Mouse (Mus musculus): ENCODE measurements around the gene Ttc28.

Gene Ttc28

DNA sequence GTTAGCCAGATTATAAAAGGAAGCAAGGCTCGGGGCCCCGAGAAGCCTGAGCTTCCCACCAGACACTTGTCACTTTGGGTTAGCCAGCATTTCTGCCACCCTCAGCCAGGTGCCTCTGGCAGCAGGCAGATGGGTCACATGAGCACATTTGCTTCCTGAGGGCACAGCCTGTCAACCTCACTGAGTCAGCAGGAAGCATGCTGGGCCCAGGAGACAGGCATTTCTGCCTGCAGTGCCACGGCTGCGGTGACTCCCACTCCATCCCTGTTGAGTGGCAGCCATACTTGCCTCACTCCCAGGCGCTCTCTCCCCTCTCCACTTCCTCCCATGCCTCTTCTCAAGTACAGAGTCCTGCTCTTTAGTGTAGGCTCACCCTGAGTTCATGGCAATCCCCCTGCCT is 395.3 kb downstream of the Ttc28 start:
- DNase-seq (ENCODE audit: low spot score in 2 of 2) = no peak

DNA sequence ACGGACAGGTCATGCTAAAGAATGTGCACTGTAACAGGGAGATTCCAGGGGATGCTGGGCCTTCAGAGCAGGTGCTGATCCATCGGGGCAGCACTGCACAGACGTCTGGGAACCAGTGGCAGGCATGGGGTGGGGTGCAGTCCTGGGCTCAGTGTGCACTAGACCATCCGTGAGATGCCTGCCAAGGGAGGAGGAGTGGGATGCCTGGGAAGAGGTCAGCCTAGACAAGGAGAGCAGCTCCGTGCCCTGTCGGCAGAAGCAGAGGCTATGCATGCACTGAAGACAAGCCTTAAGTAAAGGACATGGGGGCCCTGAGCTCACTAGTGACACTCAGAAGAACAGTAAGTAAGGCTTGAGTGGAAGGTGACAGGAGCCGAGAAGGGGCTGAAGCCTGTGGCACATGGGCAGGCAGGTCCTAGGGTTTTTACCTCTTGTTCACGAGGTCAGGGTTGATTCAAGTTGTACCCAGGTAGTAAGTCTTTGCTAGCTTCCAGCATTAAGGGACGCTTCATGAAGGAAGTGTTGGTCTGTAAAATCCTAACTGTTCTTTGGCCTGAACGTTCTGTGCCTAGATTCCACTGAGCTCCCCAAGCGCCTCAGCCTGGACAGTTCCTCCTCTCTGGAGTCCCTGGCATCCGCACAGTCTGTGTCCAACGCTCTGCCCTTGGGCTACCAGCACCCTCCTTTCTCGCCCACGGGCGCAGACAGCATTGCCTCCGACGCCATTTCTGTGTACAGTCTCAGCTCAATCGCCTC is 405.0 kb downstream of the Ttc28 start:
- no peak for DNase-seq (ENCODE audit: low spot score in 2 of 2)

DNA sequence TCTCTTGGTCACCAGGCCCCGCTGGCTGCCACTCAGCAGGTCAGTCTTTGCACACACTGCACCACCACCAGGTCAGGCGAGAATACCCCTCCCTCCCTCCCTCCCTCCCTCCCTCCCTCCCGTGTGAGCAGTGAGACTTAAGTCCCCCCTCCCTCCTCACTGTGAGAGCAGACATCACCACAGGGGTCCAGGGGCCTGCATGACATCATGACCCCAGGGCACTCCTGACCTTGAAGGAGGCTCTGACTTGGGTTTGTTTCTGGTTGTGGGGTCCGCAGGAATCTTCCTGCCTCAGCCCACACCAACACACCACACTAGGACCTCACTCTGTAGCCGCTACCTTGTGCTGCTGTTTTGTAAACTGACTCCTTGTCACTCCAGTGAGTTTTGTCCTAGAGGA is 408.0 kb downstream of the Ttc28 start:
- DNase-seq (ENCODE audit: low spot score in 2 of 2) = no peak

DNA sequence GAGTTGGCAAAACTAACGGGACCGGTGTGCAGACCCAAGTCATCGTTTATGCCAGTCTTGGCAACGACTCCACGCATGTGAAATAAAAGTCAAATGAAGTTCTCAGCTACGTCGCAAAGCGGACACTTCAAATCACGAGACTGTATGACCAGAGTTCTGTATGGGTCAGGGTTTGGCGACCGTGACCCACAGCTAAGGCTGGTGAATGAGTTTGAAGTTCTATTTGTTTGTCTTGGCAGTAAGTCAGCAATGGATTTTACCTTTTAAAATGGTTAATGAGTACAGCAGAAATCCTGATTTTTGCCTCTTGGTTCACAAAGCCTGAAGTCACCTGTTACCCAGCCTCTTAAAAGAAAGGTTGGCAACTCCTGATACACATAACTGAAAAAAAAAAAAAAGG is 408.9 kb downstream of the Ttc28 start:
- no peak for DNase-seq (ENCODE audit: low spot score in 2 of 2)

DNA sequence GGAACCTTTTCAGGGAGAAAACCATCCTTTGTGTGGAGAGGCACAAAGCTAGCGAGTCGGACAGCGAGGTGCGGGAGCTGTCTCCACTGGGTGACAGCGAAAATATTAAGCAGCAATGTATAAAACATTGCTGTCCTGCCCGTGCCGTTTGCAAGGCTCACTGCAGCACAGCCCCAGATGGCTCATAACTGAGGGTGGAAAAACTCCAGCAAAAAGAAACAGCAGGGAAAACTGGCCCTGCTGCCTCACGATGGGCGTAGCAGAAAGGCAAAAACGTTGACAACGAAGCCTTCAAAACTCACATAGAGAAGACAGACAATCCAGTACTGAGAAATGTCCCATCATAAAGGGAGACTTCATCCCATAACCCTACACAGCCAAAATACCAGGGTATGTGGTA is 410.5 kb downstream of the Ttc28 start:
- DNase-seq (ENCODE audit: low spot score in 2 of 2) = no peak

DNA sequence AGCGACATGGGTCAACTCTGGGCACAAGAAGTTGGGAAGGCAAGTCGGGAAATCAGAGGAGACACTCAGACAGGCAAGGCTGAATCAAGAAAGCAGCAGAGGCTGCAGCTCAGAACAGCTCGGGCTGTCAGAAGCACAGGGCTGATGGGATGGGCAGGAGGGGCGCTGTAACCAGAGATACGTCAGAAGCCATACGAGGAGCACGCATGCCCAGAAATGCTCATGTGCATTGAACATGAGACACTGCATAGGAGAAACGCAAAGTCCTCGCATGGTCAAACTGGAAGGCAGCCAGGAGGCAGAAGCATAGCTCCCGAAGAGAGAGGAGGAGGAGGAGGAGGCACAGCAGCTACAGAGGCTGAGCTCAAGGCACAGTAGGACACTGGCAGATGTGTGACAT is 412.0 kb downstream of the Ttc28 start:
- no peak for DNase-seq (ENCODE audit: low spot score in 2 of 2)

DNA sequence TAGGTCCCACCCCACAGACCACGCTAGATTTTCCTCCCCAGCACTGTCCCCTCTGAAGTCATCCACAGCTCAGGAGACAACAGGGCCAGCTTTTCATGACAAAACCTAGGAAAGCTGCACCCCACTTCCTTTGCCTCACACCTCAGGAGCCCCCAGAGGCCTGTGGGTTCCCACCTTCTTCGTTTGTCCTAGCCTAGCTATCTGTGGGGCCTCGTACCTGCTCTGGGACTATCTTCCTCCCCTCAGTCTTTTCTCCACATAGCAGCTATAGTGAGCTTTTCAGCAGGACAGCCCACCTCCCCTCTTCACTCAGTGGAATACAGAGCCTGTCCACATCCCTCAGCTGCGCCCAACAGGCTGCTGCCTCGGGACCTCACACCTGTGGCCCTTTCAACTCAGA is 418.2 kb downstream of the Ttc28 start:
- DNase-seq (ENCODE audit: low spot score in 2 of 2) = no peak

DNA sequence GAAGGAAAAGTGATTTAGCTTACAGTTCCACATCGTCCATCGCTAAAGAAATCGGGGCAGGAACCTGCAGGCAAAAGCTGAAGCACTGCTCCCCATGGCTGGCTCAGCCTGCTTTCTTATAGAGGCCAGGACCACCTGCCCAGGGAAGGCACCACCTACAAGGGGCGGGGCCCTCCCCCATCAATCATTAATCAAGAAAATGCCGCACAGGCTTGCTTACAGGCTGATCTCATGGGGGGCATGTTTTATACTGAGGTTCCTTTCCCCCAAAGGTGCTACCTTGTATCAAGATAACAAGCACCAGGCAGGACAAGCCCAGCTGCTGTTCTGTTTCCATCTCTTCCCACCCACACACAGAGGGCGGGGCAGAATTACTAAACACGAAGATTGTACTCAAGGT is 419.1 kb downstream of the Ttc28 start:
- no peak for DNase-seq (ENCODE audit: low spot score in 2 of 2)

DNA sequence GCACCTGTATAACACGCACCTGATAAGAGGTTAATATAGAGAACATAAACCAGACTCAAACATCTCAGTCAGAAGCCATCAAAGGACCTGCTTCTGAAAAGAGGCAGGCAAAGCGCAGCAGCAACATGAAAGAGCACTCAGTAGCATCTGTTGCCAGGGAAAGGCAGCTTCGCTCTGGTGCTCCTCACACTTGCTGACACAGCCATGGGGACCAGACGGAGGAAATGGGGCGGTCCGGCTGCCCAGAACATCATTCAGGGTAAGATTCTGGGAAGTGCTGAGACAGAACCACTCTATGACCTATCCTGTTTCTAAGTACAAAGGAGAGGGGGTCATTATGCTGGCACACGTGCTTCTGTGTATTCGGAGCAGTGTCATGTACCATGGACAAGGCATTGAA is 421.2 kb downstream of the Ttc28 start:
- no peak for DNase-seq (ENCODE audit: low spot score in 2 of 2)

DNA sequence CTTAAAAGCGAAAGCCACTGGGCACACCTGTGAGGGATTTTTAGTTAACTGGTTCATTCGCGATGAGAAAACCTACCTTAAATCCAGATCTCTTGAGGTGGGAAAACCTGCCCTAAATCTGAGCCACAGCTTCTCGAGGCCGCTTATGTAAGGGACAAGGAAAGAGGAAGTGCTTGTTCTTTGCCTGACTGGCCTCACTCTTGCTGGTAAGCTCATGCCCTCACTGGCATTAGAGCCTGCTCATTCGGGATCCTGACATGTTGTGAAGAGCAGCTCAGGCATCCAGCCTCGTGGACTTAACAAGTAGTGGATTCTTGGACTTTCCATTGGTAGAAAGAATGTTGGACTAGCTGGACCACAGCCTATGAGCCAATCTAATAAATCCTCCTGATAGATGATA is 422.1 kb downstream of the Ttc28 start:
- no peak for DNase-seq (ENCODE audit: low spot score in 2 of 2)

DNA sequence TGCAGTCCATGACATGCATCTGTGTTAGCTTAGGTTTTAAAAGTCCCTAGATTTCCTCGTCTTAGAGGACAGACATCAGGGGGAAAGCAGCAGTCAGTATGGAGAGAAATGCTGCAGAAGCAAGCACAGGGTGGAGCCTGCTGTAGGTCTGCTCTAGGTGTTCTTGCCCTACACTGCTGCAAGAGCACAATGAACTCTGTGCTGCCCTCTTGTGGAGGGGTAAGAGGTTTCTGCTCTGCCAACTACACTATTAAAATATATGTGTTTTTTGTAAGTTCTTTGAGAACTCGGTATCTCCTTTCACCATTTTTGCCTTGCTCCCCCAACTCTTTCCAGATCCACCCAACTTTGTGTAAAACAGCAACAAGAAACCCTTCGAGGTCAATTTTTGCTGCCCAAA is 425.1 kb downstream of the Ttc28 start:
- DNase-seq (ENCODE audit: low spot score in 2 of 2) = no peak

DNA sequence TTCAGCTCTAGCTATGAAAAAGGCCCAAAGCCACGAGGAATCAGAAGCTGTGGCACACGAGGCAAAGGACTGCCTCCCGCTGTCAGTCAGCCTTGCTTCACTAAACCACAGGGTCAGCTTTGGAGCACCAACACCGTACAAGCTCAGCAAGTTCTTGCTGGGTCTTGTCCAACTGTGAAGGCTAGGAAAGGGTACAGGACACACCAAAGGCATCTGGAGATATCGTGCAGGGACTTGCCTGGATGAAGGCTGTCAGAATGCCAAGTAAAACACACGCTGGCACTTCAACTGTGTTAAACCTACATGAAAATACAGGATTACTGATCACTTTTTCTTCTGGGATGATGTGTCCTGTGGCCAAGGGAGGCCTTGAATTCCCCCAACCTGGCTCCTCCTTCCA is 430.6 kb downstream of the Ttc28 start:
- DNase-seq (ENCODE audit: low spot score in 2 of 2) = no peak

DNA sequence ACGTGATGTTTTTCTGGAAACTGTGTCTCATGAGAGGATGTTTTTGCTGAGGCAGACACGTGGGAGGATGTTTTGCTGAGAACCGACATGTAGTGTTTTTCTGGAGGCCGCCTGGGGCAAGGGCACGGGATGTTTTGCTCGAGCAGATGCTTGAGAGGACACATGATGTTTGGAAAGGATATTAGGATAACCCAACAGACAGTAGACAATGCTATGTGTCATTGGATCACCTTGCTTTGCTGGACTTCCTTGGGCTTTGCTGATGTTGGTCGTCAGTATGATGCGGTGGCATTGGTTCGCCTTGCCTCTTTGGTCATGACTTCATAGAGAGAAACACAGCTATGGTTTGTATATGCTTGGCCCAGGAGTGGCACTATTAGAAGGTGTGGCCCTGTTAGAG is 434.2 kb downstream of the Ttc28 start:
- DNase-seq (ENCODE audit: low spot score in 2 of 2) = no peak

DNA sequence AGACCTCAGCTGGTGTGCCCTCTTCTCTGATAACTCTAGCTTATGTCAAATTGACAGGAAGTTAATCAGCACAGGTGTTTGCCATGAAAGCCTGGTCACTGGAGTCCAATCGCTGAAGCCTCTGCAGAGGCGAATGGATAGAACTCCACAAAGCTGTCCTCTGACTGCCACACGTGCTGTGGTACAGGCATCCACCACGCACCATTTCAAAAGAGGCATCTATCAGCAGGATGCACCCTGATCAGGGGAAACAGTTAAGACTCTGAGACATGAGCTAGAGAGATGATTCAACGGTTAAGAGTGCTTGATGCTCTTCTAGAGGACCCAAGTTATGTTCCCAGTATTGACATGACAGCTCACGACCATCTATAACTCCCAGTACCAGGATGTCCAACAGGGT is 435.5 kb downstream of the Ttc28 start:
- DNase-seq (ENCODE audit: low spot score in 2 of 2) = no peak

DNA sequence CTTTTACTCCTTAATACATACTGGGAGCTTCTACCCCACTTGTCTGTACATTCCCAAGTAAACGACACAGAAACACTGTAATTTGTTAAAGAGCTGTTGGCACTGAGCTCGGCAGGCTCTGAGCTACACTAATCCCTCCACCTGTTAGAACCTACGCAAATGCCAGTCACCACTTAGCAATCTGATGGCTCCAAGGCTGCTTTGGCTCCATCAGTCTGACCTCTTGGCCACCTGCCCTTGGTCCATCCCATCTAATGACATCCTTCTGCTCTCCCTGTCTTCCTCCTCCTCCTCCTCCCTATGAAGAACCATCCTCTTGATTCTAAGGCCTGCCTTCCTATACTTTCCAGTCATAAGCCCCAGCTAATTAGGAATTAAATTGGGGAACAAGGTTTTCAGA is 437.9 kb downstream of the Ttc28 start:
- no peak for DNase-seq (ENCODE audit: low spot score in 2 of 2)

DNA sequence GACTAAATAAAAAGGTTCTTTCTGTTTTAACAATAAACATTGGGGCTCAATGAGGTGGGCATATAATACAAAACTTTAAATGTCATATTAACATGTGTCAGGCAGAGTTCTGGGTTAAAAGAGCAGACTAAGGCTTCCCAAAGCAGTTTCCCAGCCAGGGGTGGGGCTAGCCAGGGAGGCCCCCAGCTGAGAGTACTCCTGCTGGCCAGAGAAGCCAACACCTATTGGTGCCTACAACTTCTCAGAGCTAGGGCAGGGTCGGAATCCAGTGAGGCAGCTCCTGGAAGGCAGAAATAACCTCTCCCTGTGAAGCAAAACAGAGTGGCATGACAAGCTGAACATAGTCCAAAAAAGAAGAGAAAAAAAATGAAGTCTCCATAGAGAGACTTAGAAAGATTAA is 439.3 kb downstream of the Ttc28 start:
- no peak for DNase-seq (ENCODE audit: low spot score in 2 of 2)

DNA sequence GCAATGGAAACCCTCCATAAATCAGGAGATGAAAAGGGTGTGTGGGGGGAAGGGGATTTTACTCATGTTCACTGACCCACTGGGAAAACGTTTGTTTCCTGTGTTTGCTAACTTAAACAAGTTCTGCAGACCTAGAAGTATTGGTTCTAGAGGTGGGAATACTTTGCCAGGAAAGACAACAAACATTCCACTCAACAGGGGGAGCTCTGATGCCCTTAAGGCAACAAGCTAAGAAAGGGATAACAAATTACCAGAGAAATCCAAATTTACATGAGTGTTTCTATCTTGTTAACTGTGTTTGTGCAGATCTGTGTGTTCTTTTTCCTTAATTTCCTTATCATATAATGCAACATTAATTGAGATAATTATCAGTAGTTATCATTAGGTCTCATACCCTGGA is 446.2 kb downstream of the Ttc28 start:
- DNase-seq (ENCODE audit: low spot score in 2 of 2) = no peak

DNA sequence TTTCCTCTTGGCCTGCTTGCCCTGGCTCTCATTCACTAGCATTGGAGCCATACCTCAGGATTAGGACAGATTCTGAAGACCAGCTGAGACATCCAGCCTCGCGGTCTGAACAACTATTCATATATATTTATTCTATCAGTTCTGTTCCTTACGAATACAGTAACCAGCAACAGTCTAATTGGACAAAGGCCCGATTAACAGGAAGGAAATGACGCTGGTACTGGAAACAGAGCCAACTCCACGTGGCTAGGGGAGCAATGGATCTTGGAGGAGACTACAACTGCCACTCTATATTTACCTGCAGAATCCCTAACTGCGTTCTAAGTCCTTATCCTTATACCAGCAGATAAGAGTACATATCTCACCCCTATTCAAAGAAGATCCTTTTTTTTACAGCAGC is 447.8 kb downstream of the Ttc28 start:
- DNase-seq (ENCODE audit: low spot score in 2 of 2) = no peak

DNA sequence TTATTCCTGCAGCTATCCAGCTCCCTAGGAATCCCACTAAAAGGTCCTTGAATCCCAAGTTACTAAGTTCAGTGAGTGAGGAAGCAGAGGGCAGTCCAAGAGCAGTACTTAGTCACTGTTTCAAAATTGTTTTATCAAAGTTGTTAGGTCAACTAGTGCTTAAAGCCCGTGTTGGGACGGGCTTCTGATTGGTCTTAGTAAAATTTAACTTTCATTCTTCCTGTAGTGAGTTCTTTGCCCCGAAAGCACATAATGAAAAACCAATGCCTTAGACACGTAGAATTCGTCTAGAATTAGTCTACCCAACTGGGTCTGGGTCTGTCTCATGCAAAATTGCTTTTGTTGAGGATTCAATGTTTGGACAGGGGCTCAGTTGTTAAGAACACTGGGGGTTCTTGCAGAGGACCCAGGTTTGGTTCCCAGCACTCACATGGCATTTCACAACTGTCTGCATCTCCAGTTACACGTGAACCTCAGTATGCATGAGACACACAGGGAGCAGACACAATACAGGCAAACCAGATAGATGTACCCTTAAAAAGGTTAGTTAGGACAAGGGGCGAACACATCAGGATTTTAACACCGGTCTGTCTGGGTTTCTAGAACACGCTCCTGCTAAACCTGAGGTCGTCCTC is 450.3 kb downstream of the Ttc28 start:
- no peak for DNase-seq (ENCODE audit: low spot score in 2 of 2)

DNA sequence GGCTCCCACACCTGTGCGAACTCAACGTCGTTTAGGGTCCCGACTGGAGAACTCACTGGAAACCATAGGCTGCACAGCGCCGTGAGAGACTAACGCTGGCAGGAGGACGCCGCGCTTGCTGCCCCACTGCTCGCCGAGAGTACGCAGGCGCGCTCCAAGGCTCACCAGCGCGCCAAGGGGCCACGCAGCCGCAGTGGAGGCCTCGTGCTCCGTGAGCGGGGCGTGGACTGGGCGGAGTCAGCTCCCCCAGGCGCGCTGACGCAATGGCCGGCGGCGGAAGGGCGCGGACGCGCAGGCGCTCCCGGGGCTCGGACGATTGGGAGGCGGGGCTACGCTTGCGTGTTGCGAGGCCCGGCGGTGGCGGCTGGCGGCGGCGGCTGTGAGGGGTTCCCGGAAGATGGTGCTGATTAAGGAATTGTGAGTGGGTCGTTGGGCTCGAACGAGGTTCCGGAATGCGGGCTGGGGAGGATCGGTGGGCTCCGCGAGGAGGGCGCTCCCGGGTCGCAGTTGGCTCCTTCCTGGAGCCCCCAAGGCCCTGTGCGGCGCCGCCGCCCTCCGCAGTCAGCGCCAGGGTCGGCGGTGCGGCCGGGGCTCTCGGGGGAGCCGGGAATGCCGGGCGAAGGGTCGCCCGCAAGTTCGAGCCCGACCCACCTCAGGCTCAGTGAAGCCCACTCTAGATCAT is 451.0 kb downstream of the Ttc28 start, which contains the start of gene Pitpnb:
Gene Pitpnb (plus strand): TSS at position 347 of the 682 bp plus-strand sequence.
- DNase-seq (ENCODE audit: low spot score in 2 of 2) = peak; percentile 98

DNA sequence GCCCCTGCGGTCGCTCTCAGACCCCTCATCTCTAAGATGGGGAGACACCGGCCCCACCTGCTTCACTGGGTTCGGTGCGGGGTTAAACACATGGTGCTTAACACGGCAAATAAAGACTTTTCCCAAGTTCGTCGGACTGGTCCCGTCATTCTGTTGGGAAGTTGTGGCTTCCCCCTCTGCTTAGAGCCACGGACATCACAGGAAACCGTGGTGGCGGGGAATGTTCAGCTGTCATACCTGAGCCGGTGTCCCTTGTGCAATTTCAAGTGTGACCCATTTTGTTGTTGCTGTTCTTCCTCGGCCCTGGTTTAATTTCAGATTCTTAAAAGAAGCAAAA is 451.5 kb downstream of the Ttc28 start:
- DNase-seq (ENCODE audit: low spot score in 2 of 2) = no peak

DNA sequence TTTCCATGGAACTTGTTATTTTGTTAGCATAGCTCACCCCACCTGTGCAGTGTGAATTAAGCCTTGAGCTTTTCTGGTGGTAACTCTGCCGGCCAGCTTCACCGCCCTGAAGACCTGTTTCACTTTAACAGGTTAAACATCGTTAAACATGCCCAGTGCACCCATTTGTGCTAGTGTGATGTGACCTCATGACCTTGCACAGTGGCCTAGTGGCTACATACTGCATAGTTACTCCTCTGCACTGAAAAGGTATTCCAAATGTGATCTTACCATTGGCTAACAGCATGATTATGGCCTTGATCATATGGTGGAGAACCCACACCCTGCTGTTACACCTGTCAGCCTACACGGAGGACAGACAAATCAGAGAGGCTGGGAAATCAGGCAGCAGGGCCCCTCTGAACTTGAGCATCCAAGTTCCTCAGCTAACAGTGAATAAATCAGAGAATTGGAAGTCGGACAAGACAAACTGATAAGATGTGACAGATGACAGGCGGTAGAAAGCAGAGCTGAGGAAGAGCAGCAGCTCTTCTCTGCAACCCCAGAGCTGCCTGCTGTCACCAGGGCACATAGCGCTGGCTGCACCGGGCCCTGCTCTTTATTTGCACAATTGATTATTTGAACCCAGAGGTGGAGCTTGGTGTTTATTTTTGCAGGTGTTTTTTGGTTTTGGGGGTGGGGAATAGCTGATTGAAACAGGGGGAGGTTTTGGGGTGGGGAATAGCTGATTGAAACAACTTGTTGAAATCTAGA is 456.5 kb downstream of the Ttc28 start:
- DNase-seq (ENCODE audit: low spot score in 2 of 2) = no peak
